8 mouse cellular contexts compared by ENCODE assay signal in the genomic region with DNA sequence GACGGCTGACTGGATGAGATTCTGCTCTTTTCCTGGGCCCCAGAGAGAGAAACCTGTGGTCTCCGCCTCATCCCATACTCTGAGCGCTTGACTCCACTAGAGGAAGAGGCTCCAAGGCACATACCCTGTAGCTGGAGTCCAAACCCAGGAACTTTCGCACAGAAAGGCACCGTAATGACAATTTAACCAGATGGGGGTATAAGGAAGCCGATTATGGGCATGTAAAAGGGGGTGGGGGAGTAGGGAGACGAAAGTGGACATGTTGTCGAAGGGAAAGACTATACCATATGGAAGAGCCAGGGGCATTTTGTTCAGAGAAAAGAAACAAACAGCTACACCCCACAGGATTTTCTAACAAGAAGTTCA. TPM values are rescaled to one million over a fixed set of nuclear protein-coding genes. Genes with fewer than 3 reads are reported as not detected.
A peak's percentile ranks its signal among the peaks of the same experiment; 100 is the strongest.
DNase-seq lines count a peak whose midpoint lies in the region; ATAC-seq and TF ChIP-seq lines count a peak whose summit lies in the region.

No protein-coding gene starts in this region.

- H3K9ac ChIP-seq in heart, embryonic 15.5 days = peak overlapping the region; percentile 77
- H3K9ac ChIP-seq in forebrain, embryonic 16.5 days (replicated peaks; ENCODE audit: low read depth, low read length) = peak overlapping the region; percentile 67
- peak overlapping the region; percentile 97 for H3K9ac ChIP-seq in liver, postnatal 0 days (replicated peaks)

- ATAC-seq in heart, embryonic 15.5 days (replicated peaks; ENCODE audit: insufficient number of reproducible peaks, insufficient read depth, low FRiP score, low read depth) = no peak
- no peak for ATAC-seq in G1E (ENCODE audit: extremely low read depth, insufficient number of reproducible peaks, low FRiP score, poor library complexity, severe bottlenecking)
- no peak; the same call in 1 of the 2 replicates for ATAC-seq in forebrain, embryonic 16.5 days
- no peak for ATAC-seq in liver, postnatal 0 days

- 5% methylated on average over 8 of the region's 8 CpGs for WGBS in heart, embryonic 15.5 days
- 8% methylated on average over 8 of the region's 8 CpGs for WGBS in forebrain, embryonic 16.5 days
- WGBS in liver, postnatal 0 days (ENCODE audit: insufficient replicate concordance) = 10% methylated on average over 8 of the region's 8 CpGs

- H3K36me3 ChIP-seq in heart, embryonic 15.5 days = no peaks in the 10 kb centered on the region
- peaks cover 3% of the 10 kb centered on the region for H3K36me3 ChIP-seq in G1E (replicated peaks)
- H3K36me3 ChIP-seq in forebrain, embryonic 16.5 days (ENCODE audit: control insufficient read depth, insufficient read depth) = no peaks in the 10 kb centered on the region
- no peaks in the 10 kb centered on the region for H3K36me3 ChIP-seq in liver, postnatal 0 days (replicated peaks; ENCODE audit: insufficient read depth, low read length)

- H3K4me3 ChIP-seq in heart, embryonic 15.5 days = peak overlapping the region; percentile 81
- H3K4me3 ChIP-seq in G1E (ENCODE audit: low read depth, low read length) = peak overlapping the region; percentile 88
- peak overlapping the region; percentile 60 for H3K4me3 ChIP-seq in forebrain, embryonic 16.5 days (replicated peaks; ENCODE audit: low read length)
- H3K4me3 ChIP-seq in liver, postnatal 0 days (ENCODE audit: low read depth, low read length) = peak overlapping the region; percentile 96

- H3K27me3 ChIP-seq in heart, embryonic 15.5 days = no peaks in the 10 kb centered on the region
- H3K27me3 ChIP-seq in G1E (ENCODE audit: insufficient read depth, low read length) = no peaks in the 10 kb centered on the region
- H3K27me3 ChIP-seq in forebrain, embryonic 16.5 days (replicated peaks; ENCODE audit: control insufficient read depth, insufficient read depth, low read length) = no peaks in the 10 kb centered on the region
- no peaks in the 10 kb centered on the region for H3K27me3 ChIP-seq in liver, postnatal 0 days (ENCODE audit: insufficient read depth, low read length)

- H3K27ac ChIP-seq in heart, embryonic 15.5 days = peak overlapping the region; percentile 81
- H3K27ac ChIP-seq in forebrain, embryonic 16.5 days (ENCODE audit: low read length) = no peak overlapping the region
- peak overlapping the region; percentile 94 for H3K27ac ChIP-seq in liver, postnatal 0 days (ENCODE audit: low read depth)

- peak overlapping the region; percentile 85 for H3K4me2 ChIP-seq in heart, embryonic 15.5 days
- H3K4me2 ChIP-seq in forebrain, embryonic 16.5 days (ENCODE audit: low read length) = peak overlapping the region; percentile 87
- H3K4me2 ChIP-seq in liver, postnatal 0 days (ENCODE audit: low read depth, low read length) = peak overlapping the region; percentile 80

- H3K4me1 ChIP-seq in heart, embryonic 15.5 days (replicated peaks) = peaks cover 13% of the 10 kb centered on the region
- peaks cover 45% of the 10 kb centered on the region for H3K4me1 ChIP-seq in G1E (ENCODE audit: insufficient read depth, low read depth, low read length)
- peaks cover 19% of the 10 kb centered on the region for H3K4me1 ChIP-seq in forebrain, embryonic 16.5 days (replicated peaks; ENCODE audit: control insufficient read depth, insufficient read depth, low read length)
- H3K4me1 ChIP-seq in liver, postnatal 0 days (ENCODE audit: insufficient read depth) = peaks cover 21% of the 10 kb centered on the region

- no peak for TF ChIP-seq EP300 in liver, postnatal 0 days (IDR thresholded peaks at IDR 0.05; ENCODE audit: low read depth)

- no peaks in the 10 kb centered on the region for H3K9me3 ChIP-seq in heart, embryonic 15.5 days (replicated peaks)
- no peaks in the 10 kb centered on the region for H3K9me3 ChIP-seq in G1E (replicated peaks)
- H3K9me3 ChIP-seq in forebrain, embryonic 16.5 days (ENCODE audit: control insufficient read depth, low read length) = no peaks in the 10 kb centered on the region
- no peaks in the 10 kb centered on the region for H3K9me3 ChIP-seq in liver, postnatal 0 days (ENCODE audit: low read length)

- TF ChIP-seq CTCF in G1E (IDR thresholded peaks at IDR 0.05; ENCODE audit: low read depth, low read length) = no peak
- TF ChIP-seq CTCF in liver, postnatal 0 days (IDR thresholded peaks at IDR 0.05; ENCODE audit: low read depth) = no peak

- DNase-seq in heart, postnatal 36 days = no peak
- DNase-seq in G1E (ENCODE audit: low spot score) = peak; percentile 28
- DNase-seq in liver, postnatal 0 days = no peak
- DNase-seq in adrenal gland, postnatal 4 days (ENCODE audit: low spot score in 2 of 2) = no peak
- DNase-seq in left cerebral cortex, postnatal 25 days (ENCODE audit: low spot score in 2 of 2) = no peak
- no peak for DNase-seq in ovary, adult 18-20 months (ENCODE audit: low spot score)

- intact Hi-C loops in heart, postnatal 36 days (cut with DNase I) = loop anchor here (5.0 to 10.0 kb wide), 5 partner anchors 44 to 306 kb away; a partner anchor contains a TSS
- intact Hi-C loops in left cerebral cortex, postnatal 25 days (cut with DNase I) = loop anchor here (2.0 to 5.0 kb wide), 5 partner anchors 34 to 481 kb away; a partner anchor contains a TSS

RNA-seq across cellular contexts. Expression of a gene that starts 2.1 kb away (rescaled TPM):
- 4.6 and 6.2 TPM in 2 replicates for polyA plus RNA-seq in heart, embryonic 15.5 days (2015; fragmentation: Nextera tagmentation; extraction: Ambion mirVana)
- total RNA-seq in heart, postnatal 36 days (2021) = 10 to 100 TPM; 17.0 to 23.2 TPM
- total RNA-seq in G1E (2014; fragmentation: Nextera tagmentation) = 68.9 and 76.4 TPM in 2 replicates
- 28.6 and 37.2 TPM in 2 replicates for total RNA-seq in G1E (2017)
- polyA plus RNA-seq in G1E (2012) = 18.9 and 23.0 TPM in 2 replicates
- 1.5 and 1.6 TPM in 2 replicates for polyA plus RNA-seq in forebrain, embryonic 16.5 days (2015; fragmentation: Nextera tagmentation; extraction: Ambion mirVana)
- polyA plus RNA-seq in liver, postnatal 0 days (2015; fragmentation: Nextera tagmentation; extraction: Ambion mirVana) = 12.1 and 13.7 TPM in 2 replicates
- 10 to 100 TPM; 27.7 to 29.4 TPM for total RNA-seq in adrenal gland, postnatal 4 days (2021)
- 10 to 100 TPM; 54.1 to 55.9 TPM for total RNA-seq in left cerebral cortex, postnatal 25 days (2021)
